Mouse (Mus musculus) spleen, adult 2 months (tissue): ENCODE data around the gene Cd164l2.

Source experiments
- CTCF ChIP-seq: fragments of 200-500 bp; IDR thresholded peaks from 2 replicates; pipeline ENCODE4 v1.5.1; 2011; ENCODE audit warnings: mild to moderate bottlenecking, inconsistent platforms; ENCODE audit not compliant: insufficient read depth, insufficient read length, insufficient replicate concordance; ENCODE audit errors: extremely low read depth
- POLR2A ChIP-seq: fragments of 200-500 bp; IDR thresholded peaks from 2 replicates; pipeline ENCODE4 v1.6.1; 2011; ENCODE audit warnings: low read depth, low read length, inconsistent platforms

DNA sequence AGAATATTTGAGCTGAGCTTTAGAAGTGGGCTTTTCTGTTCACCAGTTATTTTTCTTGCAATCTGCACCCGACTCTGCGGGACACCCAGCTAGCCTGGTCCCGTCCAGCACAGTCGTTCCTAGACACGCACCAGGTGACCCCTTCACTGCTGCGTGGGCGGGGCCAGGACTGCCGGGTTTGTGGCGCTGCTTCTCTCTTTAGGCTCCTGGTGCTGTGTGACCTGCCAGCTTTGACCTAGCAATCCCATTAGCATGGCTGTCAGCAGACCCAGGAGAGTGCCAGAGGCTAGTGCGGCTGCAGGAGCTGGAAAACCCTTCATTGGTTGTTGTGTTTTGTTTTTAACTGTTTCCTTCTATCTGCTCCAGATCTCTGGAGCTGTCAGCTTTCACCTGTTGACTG is 22.5 kb upstream of the Cd164l2 start:
- TF ChIP-seq POLR2A (no peak), CTCF (no peak)
